Mouse (Mus musculus) liver, embryonic 13.5 days (tissue): ENCODE data around the gene Taok3. TPM values are rescaled to one million over a fixed set of nuclear protein-coding genes. Genes with fewer than 3 reads are reported as not detected.
A peak's percentile ranks its signal among the peaks of the same experiment; 100 is the strongest.

Experiments used
- ATAC-seq: fragments of 200-750 bp; cut with Nextera tagmentation; 2 replicates; pipeline ENCODE4 v1.8.0; 2017; ENCODE audit warnings: low read depth, mild to moderate bottlenecking, moderate number of reproducible peaks, moderate library complexity
- DNase-seq: peaks from one replicate; pipeline ENCODE4 v3.0.0; 2022
- H3K27ac ChIP-seq: fragments of 300-500 bp; sonication (generic); 2 replicates; pipeline ENCODE4 v1.5.1; 2015; ENCODE audit warnings: moderate library complexity, mild to moderate bottlenecking, inconsistent platforms
- H3K27me3 ChIP-seq: fragments of 300-500 bp; sonication (generic); 2 replicates; pipeline ENCODE4 v1.6.1; 2015; ENCODE audit warnings: mild to moderate bottlenecking, inconsistent platforms
- H3K36me3 ChIP-seq: fragments of 300-500 bp; sonication (generic); 2 replicates; pipeline ENCODE4 v1.6.1; 2015; ENCODE audit warnings: mild to moderate bottlenecking, inconsistent platforms
- H3K4me1 ChIP-seq: fragments of 300-500 bp; sonication (generic); replicated peaks from 2 replicates; pipeline ENCODE4 v1.6.1; 2015; ENCODE audit warnings: inconsistent platforms
- H3K4me2 ChIP-seq: fragments of 300-500 bp; sonication (generic); 2 replicates; pipeline ENCODE4 v1.6.1; 2015; ENCODE audit warnings: inconsistent platforms, mild to moderate bottlenecking, moderate library complexity
- H3K4me3 ChIP-seq: fragments of 300-500 bp; sonication (generic); replicated peaks from 2 replicates; pipeline ENCODE4 v1.5.1; 2015; ENCODE audit warnings: mild to moderate bottlenecking, inconsistent platforms
- H3K9ac ChIP-seq: fragments of 300-500 bp; sonication (generic); 2 replicates; pipeline ENCODE4 v1.6.1; 2015; ENCODE audit warnings: mild to moderate bottlenecking, inconsistent platforms
- H3K9me3 ChIP-seq: fragments of 300-500 bp; sonication (generic); replicated peaks from 2 replicates; pipeline ENCODE4 v1.6.1; 2016; ENCODE audit warnings: inconsistent platforms
- WGBS: fragments of 180-500 bp; shearing (Covaris S2); methylation state at CpG from one replicate; pipeline ENCODE4 v1.1.7; 2015; ENCODE audit not compliant: insufficient replicate concordance; 5-methylcytosine and 5-hydroxymethylcytosine counted together
- polyA plus RNA-seq: library from polyadenylated mRNA; unstranded; fragments of >200 nt; fragmentation: Nextera tagmentation; extraction: Ambion mirVana; gene quantifications from 2 replicates; pipeline ENCODE4 v1.2.1, GENCODE M21; 2015

Taok3 gene
- polyA plus RNA-seq, 1 experiment from 2014 or later = 49.3 TPM

DNA sequence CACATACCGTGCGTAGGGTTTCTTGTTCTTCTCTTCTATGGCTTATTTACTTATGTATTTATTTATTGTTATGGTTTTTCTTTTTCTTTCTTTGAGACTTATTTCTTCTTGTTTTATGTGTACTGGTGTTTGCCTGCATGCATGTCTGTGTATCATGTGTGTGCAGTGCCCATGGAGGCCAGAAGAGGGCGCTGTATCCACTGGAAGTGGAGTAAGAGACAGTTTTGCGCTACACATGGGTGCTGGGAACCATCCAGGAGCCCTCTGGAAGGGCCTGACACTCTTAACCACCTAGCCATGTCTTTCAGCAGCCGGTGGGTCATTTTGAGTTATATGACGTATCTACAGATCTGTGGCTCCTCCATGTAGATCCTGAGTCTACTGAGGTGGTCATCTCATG is 64.9 kb downstream of the Taok3 start:
- ATAC-seq = no peak
- Histone ChIP-seq H3K36me3 (peaks cover 88% of the 10 kb centered on the region), H3K9ac (no peak overlapping the region), H3K4me1 (no peaks in the 10 kb centered on the region), H3K4me2 (no peak overlapping the region), H3K4me3 (no peak overlapping the region), H3K9me3 (peaks cover 13% of the 10 kb centered on the region), H3K27me3 (no peaks in the 10 kb centered on the region), H3K27ac (no peak overlapping the region)
- DNase-seq = no peak
- WGBS = 89% methylated on average over 6 of the region's 6 CpGs

DNA sequence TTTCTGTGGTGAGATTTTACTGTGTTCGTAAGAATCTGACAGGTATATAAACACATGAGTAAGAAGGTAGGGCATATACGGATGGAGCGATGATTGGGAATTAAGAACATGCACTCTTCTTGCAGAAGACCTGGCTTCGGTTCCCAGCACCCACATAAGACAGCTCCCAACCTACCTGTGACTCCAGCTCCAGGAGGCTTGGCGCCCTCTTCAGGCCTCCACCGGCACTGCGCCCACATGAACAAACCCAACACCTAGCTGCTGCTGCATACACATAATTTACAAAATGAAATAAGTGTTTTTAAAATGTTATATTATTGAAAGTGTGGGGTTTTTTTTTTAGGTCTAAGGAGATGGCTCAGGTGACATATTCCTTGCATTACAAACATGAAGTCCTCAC is 65.7 kb downstream of the Taok3 start:
- DNase-seq (no peak), ATAC-seq (no peak)
- Histone ChIP-seq H3K27ac (no peak overlapping the region), H3K4me3 (no peak overlapping the region), H3K9me3 (peaks cover 13% of the 10 kb centered on the region), H3K9ac (no peak overlapping the region), H3K27me3 (no peaks in the 10 kb centered on the region), H3K4me2 (no peak overlapping the region), H3K36me3 (peaks cover 89% of the 10 kb centered on the region), H3K4me1 (no peaks in the 10 kb centered on the region)
- 95% methylated on average over 7 of the region's 7 CpGs for WGBS

DNA sequence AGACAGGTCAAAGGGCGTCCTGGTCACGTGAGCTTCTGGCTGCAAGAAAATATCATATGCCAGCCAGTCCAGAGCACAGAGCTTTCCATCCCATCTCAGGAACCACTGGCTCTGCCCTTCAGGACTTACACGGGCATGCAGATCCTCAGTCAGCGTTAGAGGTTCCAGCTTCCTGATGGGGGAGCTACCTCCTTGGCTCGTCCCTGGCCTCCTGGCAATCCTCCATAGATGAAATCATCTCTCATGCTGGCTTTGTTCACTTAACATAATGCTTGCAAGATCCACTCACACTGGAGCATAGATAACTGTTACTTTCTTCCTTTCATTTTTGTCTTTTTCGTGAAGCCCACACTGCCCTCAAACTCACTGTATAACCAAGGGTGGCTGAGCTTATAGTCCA is 72.1 kb downstream of the Taok3 start:
- Histone ChIP-seq H3K4me3 (no peak overlapping the region), H3K4me1 (peaks cover 8% of the 10 kb centered on the region; the same call in 1 of the 2 replicates), H3K9ac (no peak overlapping the region), H3K9me3 (no peaks in the 10 kb centered on the region), H3K4me2 (no peak overlapping the region), H3K27ac (no peak overlapping the region), H3K36me3 (peaks cover 82% of the 10 kb centered on the region), H3K27me3 (no peaks in the 10 kb centered on the region)
- ATAC-seq (no peak), DNase-seq (no peak)
- WGBS = 80% methylated on average over 6 of the region's 6 CpGs

DNA sequence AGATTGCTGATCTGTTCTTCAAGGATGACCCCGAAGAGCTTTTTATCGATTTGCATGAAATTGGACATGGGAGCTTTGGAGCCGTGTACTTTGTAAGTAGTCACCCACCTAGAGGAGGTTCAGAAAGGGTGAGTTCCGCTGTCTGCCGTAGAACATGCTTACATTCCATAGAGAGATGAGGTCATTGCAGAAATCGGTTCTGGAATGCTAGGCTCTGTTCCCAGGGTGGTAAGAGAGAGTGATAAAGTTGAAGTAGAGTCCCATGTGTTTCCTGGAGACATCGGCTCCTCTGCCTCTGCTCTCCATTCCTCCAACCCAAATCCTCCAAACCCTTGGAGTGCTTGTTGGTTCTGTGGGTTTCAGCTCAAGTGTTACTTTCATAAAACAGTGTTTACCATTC is 73.8 kb downstream of the Taok3 start:
- H3K4me3 ChIP-seq = no peak overlapping the region
- H3K27me3 ChIP-seq = no peaks in the 10 kb centered on the region
- 0 out of 2 replicates have a peak, but pooled peaks cover 3% of the 10 kb centered on the region for H3K9me3 ChIP-seq
- ATAC-seq (no peak), DNase-seq (no peak)
- H3K4me1 ChIP-seq = peaks cover 8% of the 10 kb centered on the region; the same call in 1 of the 2 replicates
- H3K36me3 ChIP-seq = peaks cover 85% of the 10 kb centered on the region
- 83% methylated on average over 7 of the region's 7 CpGs for WGBS
- no peak overlapping the region for H3K9ac ChIP-seq
- H3K27ac ChIP-seq = no peak overlapping the region
- H3K4me2 ChIP-seq = no peak overlapping the region

DNA sequence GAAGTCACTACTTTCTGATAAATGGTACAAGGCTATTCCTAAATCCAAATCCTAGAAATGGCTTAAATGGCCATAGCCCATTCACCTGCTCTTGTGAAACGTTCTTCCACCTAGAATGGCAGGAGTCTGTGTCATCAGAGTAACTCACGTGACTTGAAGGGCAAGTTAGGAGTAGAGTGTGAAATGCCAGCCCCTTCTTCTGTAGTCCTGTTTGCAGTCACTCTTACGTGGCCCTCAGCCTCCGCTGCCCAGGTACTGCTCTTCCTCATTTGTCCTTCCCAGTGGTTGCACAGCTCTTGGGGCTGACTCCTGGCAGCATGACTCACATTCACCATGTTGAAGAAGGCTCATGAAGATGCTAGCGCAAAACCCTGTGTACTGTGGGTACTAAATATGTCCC is 74.7 kb downstream of the Taok3 start:
- ATAC-seq (no peak), DNase-seq (no peak)
- Histone ChIP-seq H3K4me3 (no peak overlapping the region), H3K4me1 (peaks cover 8% of the 10 kb centered on the region; the same call in 1 of the 2 replicates), H3K27ac (no peak overlapping the region), H3K9ac (no peak overlapping the region), H3K36me3 (peaks cover 85% of the 10 kb centered on the region), H3K9me3 (0 out of 2 replicates have a peak, but pooled peaks cover 3% of the 10 kb centered on the region), H3K4me2 (no peak overlapping the region), H3K27me3 (no peaks in the 10 kb centered on the region)
- WGBS = 92% methylated on average over 5 of the region's 5 CpGs

DNA sequence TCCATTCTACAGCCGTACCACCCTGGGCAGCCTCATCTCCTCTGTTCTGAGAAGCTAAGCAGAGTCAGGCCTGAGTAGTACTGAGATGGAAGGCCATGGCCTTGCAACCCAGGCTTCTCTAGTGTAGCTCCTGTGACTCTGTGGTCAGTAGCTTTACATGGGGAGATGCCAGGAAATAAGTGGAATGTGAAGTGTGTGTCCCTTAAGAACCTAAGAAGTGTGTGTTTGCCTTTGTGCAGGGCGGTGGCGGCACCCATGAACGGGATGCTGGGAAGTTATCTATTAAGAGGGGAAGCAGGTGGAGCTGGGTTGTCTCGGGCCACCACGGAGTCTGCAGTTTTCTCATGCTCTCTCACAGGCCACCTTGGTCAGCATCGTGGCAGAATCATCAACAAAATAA is 76.6 kb downstream of the Taok3 start:
- 90% methylated on average over 7 of the region's 7 CpGs for WGBS
- Histone ChIP-seq H3K4me3 (no peak overlapping the region), H3K9ac (no peak overlapping the region), H3K4me2 (no peak overlapping the region), H3K27ac (no peak overlapping the region), H3K27me3 (no peaks in the 10 kb centered on the region), H3K4me1 (peaks cover 8% of the 10 kb centered on the region; the same call in 1 of the 2 replicates), H3K9me3 (0 out of 2 replicates have a peak, but pooled peaks cover 3% of the 10 kb centered on the region), H3K36me3 (peaks cover 95% of the 10 kb centered on the region)
- ATAC-seq (no peak), DNase-seq (no peak)

DNA sequence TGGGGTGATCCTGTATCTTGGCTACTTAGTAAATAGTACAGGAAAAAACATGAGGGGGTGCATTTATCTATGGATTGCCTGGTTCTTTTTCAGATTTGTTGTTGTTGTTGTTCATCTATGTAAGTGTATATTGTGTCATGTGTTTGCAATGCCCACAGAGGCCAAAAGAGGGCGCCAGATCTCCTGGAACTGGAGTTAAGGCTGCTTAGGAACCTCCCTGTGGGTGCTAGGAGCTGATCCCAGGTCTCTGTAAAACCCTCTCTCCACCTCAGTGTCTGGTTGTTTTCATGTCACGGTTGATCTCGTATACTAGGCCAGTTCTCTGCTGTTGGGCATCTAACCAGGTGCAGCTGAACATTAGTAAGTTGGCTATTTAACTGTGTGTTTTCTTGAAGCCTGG is 78.5 kb downstream of the Taok3 start:
- WGBS = 77% methylated on average over 3 of the region's 3 CpGs
- no peak overlapping the region for H3K9ac ChIP-seq
- DNase-seq = no peak

DNA sequence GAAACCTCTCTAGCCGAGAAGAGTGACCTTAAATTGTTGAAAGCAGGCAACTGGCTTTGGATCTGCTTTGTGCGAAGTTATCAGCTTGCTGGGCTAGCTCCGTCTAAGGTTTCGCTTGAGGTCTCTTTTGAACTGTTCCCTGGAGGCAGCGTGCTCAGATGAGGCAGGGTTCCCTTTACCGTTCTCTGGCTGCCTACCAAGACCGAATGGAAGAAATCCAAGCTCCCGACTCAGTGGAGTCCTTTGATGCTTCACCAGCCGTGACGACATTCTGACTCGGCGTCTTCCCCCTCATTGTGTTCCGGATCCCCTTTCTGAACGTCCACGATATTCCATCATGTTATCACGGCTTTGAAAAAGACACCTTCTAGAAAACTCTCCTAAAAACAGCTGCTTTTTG is 87.4 kb downstream of the Taok3 start:
- DNase-seq (no peak), ATAC-seq (no peak)
- 91% methylated on average over 16 of the region's 16 CpGs for WGBS
- Histone ChIP-seq H3K36me3 (peaks cover 100% of the 10 kb centered on the region), H3K27ac (no peak overlapping the region), H3K4me2 (no peak overlapping the region), H3K27me3 (no peaks in the 10 kb centered on the region), H3K9me3 (no peaks in the 10 kb centered on the region; the same call in 1 of the 2 replicates), H3K9ac (no peak overlapping the region), H3K4me3 (no peak overlapping the region), H3K4me1 (no peaks in the 10 kb centered on the region)

More for the DNA sequence above, 78.5 kb downstream of the Taok3 start:
- Histone ChIP-seq H3K4me3 (no peak overlapping the region), H3K27ac (no peak overlapping the region), H3K36me3 (peaks cover 100% of the 10 kb centered on the region), H3K27me3 (no peaks in the 10 kb centered on the region), H3K4me2 (no peak overlapping the region), H3K4me1 (0 out of 2 replicates have a peak, but pooled peaks cover 3% of the 10 kb centered on the region), H3K9me3 (0 out of 2 replicates have a peak, but pooled peaks cover 3% of the 10 kb centered on the region)
- no peak for ATAC-seq

DNA sequence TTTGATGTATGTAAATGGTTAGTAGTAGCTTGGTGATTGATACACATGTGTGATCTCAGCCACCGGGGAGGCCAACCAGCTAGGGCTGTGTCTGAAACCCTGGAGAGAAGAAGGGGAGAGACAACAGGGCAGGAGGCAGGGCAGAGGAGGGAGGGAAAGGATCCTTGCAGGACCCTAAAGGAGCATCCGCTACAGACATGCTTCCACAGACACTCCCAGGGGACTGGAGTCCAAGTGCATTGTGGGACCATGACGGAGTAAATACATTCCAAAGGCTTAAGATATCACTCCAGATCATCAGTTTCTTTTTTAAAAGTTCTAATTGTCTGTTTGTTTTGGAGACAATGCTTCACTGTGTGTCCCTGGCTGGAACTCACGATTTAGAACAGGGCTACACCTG is 94.1 kb downstream of the Taok3 start:
- WGBS = 89% methylated on average over 4 of the region's 4 CpGs
- Histone ChIP-seq H3K9ac (no peak overlapping the region), H3K9me3 (no peaks in the 10 kb centered on the region), H3K4me1 (no peaks in the 10 kb centered on the region), H3K4me2 (no peak overlapping the region), H3K27ac (no peak overlapping the region), H3K36me3 (peaks cover 98% of the 10 kb centered on the region), H3K27me3 (no peaks in the 10 kb centered on the region), H3K4me3 (no peak overlapping the region)
- DNase-seq (no peak), ATAC-seq (no peak)

DNA sequence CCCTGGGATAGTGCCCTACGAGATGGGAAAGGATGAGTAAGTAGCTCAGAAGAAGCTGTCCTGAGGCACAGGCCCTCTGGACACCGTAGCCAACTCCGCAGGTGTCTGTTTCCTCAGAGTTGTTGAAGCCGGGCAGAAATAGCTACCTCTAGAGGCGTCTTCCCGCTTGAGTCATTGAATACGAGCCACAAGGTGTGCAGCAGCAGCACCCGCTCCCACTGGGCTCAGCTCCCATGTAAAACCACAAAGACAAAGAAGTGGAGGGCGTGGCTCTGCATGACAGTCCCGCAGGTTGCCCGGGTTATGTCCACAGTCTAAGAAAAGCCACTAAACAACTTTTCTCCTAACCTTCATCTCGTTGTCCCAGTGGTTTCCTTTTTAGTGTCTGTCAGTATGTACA is 111.1 kb downstream of the Taok3 start:
- WGBS = 80% methylated on average over 12 of the region's 12 CpGs
- Histone ChIP-seq H3K4me1 (no peaks in the 10 kb centered on the region), H3K36me3 (peaks cover 88% of the 10 kb centered on the region)

DNA sequence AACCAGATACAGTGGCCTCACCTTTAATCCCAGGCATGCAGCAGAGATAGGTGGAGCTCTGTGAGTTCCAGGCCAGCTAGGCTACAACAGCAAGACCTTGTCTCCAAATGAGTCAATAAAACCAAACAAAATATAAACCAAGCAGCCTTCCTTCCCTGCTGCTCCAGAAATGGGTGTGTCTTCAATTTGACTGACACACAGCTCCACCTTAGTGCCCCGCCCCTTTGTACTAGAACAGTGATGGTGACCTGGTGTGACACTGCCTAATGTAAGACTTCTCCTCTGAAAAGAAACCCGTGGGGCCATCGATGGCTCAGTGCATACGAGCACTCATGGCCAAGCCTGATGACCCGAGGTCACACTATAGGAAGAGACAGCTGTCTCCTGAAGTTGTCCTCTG is 116.6 kb downstream of the Taok3 start:
- no peak overlapping the region for H3K9ac ChIP-seq
- no peaks in the 10 kb centered on the region for H3K9me3 ChIP-seq
- no peak overlapping the region for H3K4me2 ChIP-seq
- no peaks in the 10 kb centered on the region for H3K4me1 ChIP-seq
- no peaks in the 10 kb centered on the region for H3K27me3 ChIP-seq
- H3K4me3 ChIP-seq = no peak overlapping the region
- no peak for DNase-seq
- no peak overlapping the region for H3K27ac ChIP-seq
- 80% methylated on average over 5 of the region's 5 CpGs for WGBS
- peaks cover 76% of the 10 kb centered on the region for H3K36me3 ChIP-seq
- peak; percentile 34; the same call in 1 of the 2 replicates for ATAC-seq

More for the DNA sequence above, 111.1 kb downstream of the Taok3 start:
- Histone ChIP-seq H3K4me3 (no peak overlapping the region), H3K27me3 (no peaks in the 10 kb centered on the region), H3K4me2 (no peak overlapping the region), H3K9ac (no peak overlapping the region), H3K9me3 (no peaks in the 10 kb centered on the region), H3K27ac (no peak overlapping the region)
- ATAC-seq (no peak), DNase-seq (no peak)

DNA sequence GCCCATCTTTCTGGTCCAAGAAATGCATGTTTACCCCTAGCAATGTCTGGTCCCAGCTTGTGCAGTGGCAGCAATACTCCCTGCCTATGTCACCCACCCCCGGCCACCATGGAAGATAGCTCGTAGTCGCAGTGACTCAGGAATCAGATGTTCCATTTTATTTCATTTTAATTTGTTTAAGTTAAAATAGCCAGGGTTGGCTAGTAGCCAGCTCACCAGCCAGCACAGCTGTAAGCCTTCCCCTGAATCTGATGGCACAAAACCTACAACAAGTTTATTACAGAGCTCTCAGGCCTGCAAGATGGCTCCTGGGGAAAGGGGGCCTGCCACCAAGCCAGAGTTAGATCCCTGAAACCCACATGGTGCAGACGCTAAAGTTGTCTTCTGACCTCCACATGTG is 119.2 kb downstream of the Taok3 start:
- H3K4me2 ChIP-seq = no peak overlapping the region
- ATAC-seq = no peak
- no peak overlapping the region for H3K27ac ChIP-seq
- peaks cover 79% of the 10 kb centered on the region for H3K36me3 ChIP-seq
- no peak overlapping the region for H3K9ac ChIP-seq
- WGBS = 91% methylated on average over 4 of the region's 4 CpGs
- no peaks in the 10 kb centered on the region for H3K4me1 ChIP-seq
- H3K27me3 ChIP-seq = no peaks in the 10 kb centered on the region
- DNase-seq = no peak
- no peak overlapping the region for H3K4me3 ChIP-seq
- H3K9me3 ChIP-seq = no peaks in the 10 kb centered on the region
